Mouse (Mus musculus): Measurements from ENCODE around the gene Pou3f1. TPM values are rescaled to one million over a fixed set of nuclear protein-coding genes. Genes with fewer than 3 reads are reported as not detected.

Pou3f1 gene
- polyA plus RNA-seq, 1 experiment, result not detected

- peaks cover 2% of the 10 kb centered on the region; the same call in 1 of the 2 replicates for H3K4me1 ChIP-seq (ENCODE audit: control insufficient read depth, insufficient read depth, low read length)
- TF ChIP-seq POLR2A (IDR thresholded peaks at IDR 0.05; ENCODE audit: low read depth, low read length) (no peak), CTCF (IDR thresholded peaks at IDR 0.05; ENCODE audit: borderline replicate concordance, insufficient read depth, low read length) (no peak)
- H3K27ac ChIP-seq (ENCODE audit: insufficient read depth, low read length), result no peak overlapping the region
- H3K4me3 ChIP-seq (ENCODE audit: insufficient read depth, low read length), result no peak overlapping the region
Measured at GRCm38 (mm10) chr4:124664604-124665003, 8.0 kb downstream of the Pou3f1 start.

GRCm38 (mm10) chr4:124667476-124668033 lies 10.9 kb downstream of the Pou3f1 start:
- H3K4me3 ChIP-seq (ENCODE audit: insufficient read depth, low read length), result no peak overlapping the region
- peaks cover 7% of the 10 kb centered on the region for H3K4me1 ChIP-seq (ENCODE audit: control insufficient read depth, insufficient read depth, low read length)
- no peak overlapping the region for H3K27ac ChIP-seq (ENCODE audit: insufficient read depth, low read length)
- TF ChIP-seq POLR2A (IDR thresholded peaks at IDR 0.05; ENCODE audit: low read depth, low read length), result no peak
- no peak for TF ChIP-seq CTCF (IDR thresholded peaks at IDR 0.05; ENCODE audit: borderline replicate concordance, insufficient read depth, low read length)

- peaks cover 7% of the 10 kb centered on the region for H3K4me1 ChIP-seq (ENCODE audit: control insufficient read depth, insufficient read depth, low read length)
- H3K27ac ChIP-seq (ENCODE audit: insufficient read depth, low read length), result no peak overlapping the region
Measured at GRCm38 (mm10) chr4:124668078-124668477, 11.5 kb downstream of the Pou3f1 start.

GRCm38 (mm10) chr4:124670232-124670631 lies 13.6 kb downstream of the Pou3f1 start:
- no peak for TF ChIP-seq POLR2A (IDR thresholded peaks at IDR 0.05; ENCODE audit: low read depth, low read length)
- no peak for TF ChIP-seq CTCF (IDR thresholded peaks at IDR 0.05; ENCODE audit: borderline replicate concordance, insufficient read depth, low read length)

More at GRCm38 (mm10) chr4:124668078-124668477, 11.5 kb downstream of the Pou3f1 start:
- TF ChIP-seq POLR2A (IDR thresholded peaks at IDR 0.05; ENCODE audit: low read depth, low read length) (no peak), CTCF (IDR thresholded peaks at IDR 0.05; ENCODE audit: borderline replicate concordance, insufficient read depth, low read length) (no peak)
- H3K4me3 ChIP-seq (ENCODE audit: insufficient read depth, low read length), result no peak overlapping the region

GRCm38 (mm10) chr4:124671583-124671982 lies 15.0 kb downstream of the Pou3f1 start:
- TF ChIP-seq CTCF (IDR thresholded peaks at IDR 0.05; ENCODE audit: borderline replicate concordance, insufficient read depth, low read length) (no peak), POLR2A (IDR thresholded peaks at IDR 0.05; ENCODE audit: low read depth, low read length) (no peak)
- Histone ChIP-seq H3K4me3 (ENCODE audit: insufficient read depth, low read length) (no peak overlapping the region), H3K4me1 (ENCODE audit: control insufficient read depth, insufficient read depth, low read length) (peaks cover 5% of the 10 kb centered on the region)

More at GRCm38 (mm10) chr4:124670232-124670631, 13.6 kb downstream of the Pou3f1 start:
- peaks cover 5% of the 10 kb centered on the region for H3K4me1 ChIP-seq (ENCODE audit: control insufficient read depth, insufficient read depth, low read length)
- H3K4me3 ChIP-seq (ENCODE audit: insufficient read depth, low read length), result no peak overlapping the region
- no peak overlapping the region for H3K27ac ChIP-seq (ENCODE audit: insufficient read depth, low read length)

GRCm38 (mm10) chr4:124672347-124673320 lies 16.0 kb downstream of the Pou3f1 start:
- Histone ChIP-seq H3K4me1 (ENCODE audit: control insufficient read depth, insufficient read depth, low read length) (peaks cover 5% of the 10 kb centered on the region), H3K4me3 (ENCODE audit: insufficient read depth, low read length) (no peak overlapping the region), H3K27ac (ENCODE audit: insufficient read depth, low read length) (no peak overlapping the region)
- TF ChIP-seq POLR2A (IDR thresholded peaks at IDR 0.05; ENCODE audit: low read depth, low read length) (no peak), CTCF (IDR thresholded peaks at IDR 0.05; ENCODE audit: borderline replicate concordance, insufficient read depth, low read length) (no peak)

More at GRCm38 (mm10) chr4:124671583-124671982, 15.0 kb downstream of the Pou3f1 start:
- H3K27ac ChIP-seq (ENCODE audit: insufficient read depth, low read length), result no peak overlapping the region

- no peak overlapping the region for H3K27ac ChIP-seq (ENCODE audit: insufficient read depth, low read length)
- H3K4me1 ChIP-seq (ENCODE audit: control insufficient read depth, insufficient read depth, low read length), result peaks cover 5% of the 10 kb centered on the region
- no peak for TF ChIP-seq CTCF (IDR thresholded peaks at IDR 0.05; ENCODE audit: borderline replicate concordance, insufficient read depth, low read length)
- TF ChIP-seq POLR2A (IDR thresholded peaks at IDR 0.05; ENCODE audit: low read depth, low read length), result no peak
- H3K4me3 ChIP-seq (ENCODE audit: insufficient read depth, low read length), result no peak overlapping the region
Measured at GRCm38 (mm10) chr4:124674334-124675032, 17.9 kb downstream of the Pou3f1 start.

GRCm38 (mm10) chr4:124675037-124675436 lies 18.4 kb downstream of the Pou3f1 start:
- TF ChIP-seq POLR2A (IDR thresholded peaks at IDR 0.05; ENCODE audit: low read depth, low read length) (no peak), CTCF (IDR thresholded peaks at IDR 0.05; ENCODE audit: borderline replicate concordance, insufficient read depth, low read length) (peak; percentile 65; the same call in 1 of the 2 replicates)
- Histone ChIP-seq H3K4me1 (ENCODE audit: control insufficient read depth, insufficient read depth, low read length) (peaks cover 5% of the 10 kb centered on the region), H3K27ac (ENCODE audit: insufficient read depth, low read length) (no peak overlapping the region), H3K4me3 (ENCODE audit: insufficient read depth, low read length) (no peak overlapping the region)

- peaks cover 5% of the 10 kb centered on the region for H3K4me1 ChIP-seq (ENCODE audit: control insufficient read depth, insufficient read depth, low read length)
- H3K27ac ChIP-seq (ENCODE audit: insufficient read depth, low read length), result no peak overlapping the region
- no peak overlapping the region for H3K4me3 ChIP-seq (ENCODE audit: insufficient read depth, low read length)
- TF ChIP-seq CTCF (IDR thresholded peaks at IDR 0.05; ENCODE audit: borderline replicate concordance, insufficient read depth, low read length) (no peak), POLR2A (IDR thresholded peaks at IDR 0.05; ENCODE audit: low read depth, low read length) (no peak)
Measured at GRCm38 (mm10) chr4:124675958-124676357, 19.4 kb downstream of the Pou3f1 start.
